Mouse (Mus musculus): Measurements from ENCODE around the gene Hist2h2aa1.
"Not testable (repeated sequence)": the region's sequence is repeated elsewhere in the genome, so short reads cannot be mapped to it uniquely, and the experiment has no call there.

The Hist2h2aa1 gene

GRCm38 (mm10) chr3:96228828-96229227, 16.5 kb upstream of the Hist2h2aa1 start:
- DNase-seq (ENCODE audit: extremely low read depth, low read depth, low spot score), result no peak

- DNase-seq (ENCODE audit: extremely low read depth, low read depth, low spot score), result no peak
These were observed 14.9 kb upstream of the Hist2h2aa1 start for GRCm38 (mm10) chr3:96230404-96230803.

GRCm38 (mm10) chr3:96230910-96231757, 14.2 kb upstream of the Hist2h2aa1 start:
- no peak for DNase-seq (ENCODE audit: extremely low read depth, low read depth, low spot score)

GRCm38 (mm10) chr3:96231758-96232120, 13.6 kb upstream of the Hist2h2aa1 start:
- no peak for DNase-seq (ENCODE audit: extremely low read depth, low read depth, low spot score)

GRCm38 (mm10) chr3:96234914-96235313, 10.4 kb upstream of the Hist2h2aa1 start:
- no peak for DNase-seq (ENCODE audit: extremely low read depth, low read depth, low spot score)

GRCm38 (mm10) chr3:96235836-96236235, 9.5 kb upstream of the Hist2h2aa1 start:
- no peak for DNase-seq (ENCODE audit: extremely low read depth, low read depth, low spot score)

- DNase-seq (ENCODE audit: extremely low read depth, low read depth, low spot score), result no peak
These were observed 8.4 kb upstream of the Hist2h2aa1 start for GRCm38 (mm10) chr3:96236834-96237334.

GRCm38 (mm10) chr3:96237335-96237903, 7.9 kb upstream of the Hist2h2aa1 start:
- no peak for DNase-seq (ENCODE audit: extremely low read depth, low read depth, low spot score)

GRCm38 (mm10) chr3:96237904-96238511, 7.3 kb upstream of the Hist2h2aa1 start:
- DNase-seq (ENCODE audit: extremely low read depth, low read depth, low spot score), result no peak

- DNase-seq (ENCODE audit: extremely low read depth, low read depth, low spot score), result not testable (repeated sequence)
These were observed 6.1 kb upstream of the Hist2h2aa1 start, which contains the start of gene Hist2h3c2 for GRCm38 (mm10) chr3:96238954-96239793. Gene Hist2h3c2, minus strand, starts transcription at chr3:96239127.

GRCm38 (mm10) chr3:96239949-96240798, 5.1 kb upstream of the Hist2h2aa1 start, which contains the start of gene Hist2h2aa2:
Gene Hist2h2aa2, minus strand, starts transcription at chr3:96240276.
- not testable (repeated sequence) for DNase-seq (ENCODE audit: extremely low read depth, low read depth, low spot score)

GRCm38 (mm10) chr3:96240799-96241197, 4.5 kb upstream of the Hist2h2aa1 start:
- DNase-seq (ENCODE audit: extremely low read depth, low read depth, low spot score), result no peak

GRCm38 (mm10) chr3:96243921-96244572, 1.2 kb upstream of the Hist2h2aa1 start:
- DNase-seq (ENCODE audit: extremely low read depth, low read depth, low spot score), result no peak

- not testable (repeated sequence) for DNase-seq (ENCODE audit: extremely low read depth, low read depth, low spot score)
These were observed 721 bp downstream of the Hist2h2aa1 start for GRCm38 (mm10) chr3:96246018-96246417.

GRCm38 (mm10) chr3:96246427-96246856, 1.1 kb downstream of the Hist2h2aa1 start, which contains the start of gene Hist2h3c1:
Gene Hist2h3c1, plus strand, starts transcription at chr3:96246685.
- not testable (repeated sequence) for DNase-seq (ENCODE audit: extremely low read depth, low read depth, low spot score)

GRCm38 (mm10) chr3:96247356-96248140, 2.3 kb downstream of the Hist2h2aa1 start:
- DNase-seq (ENCODE audit: extremely low read depth, low read depth, low spot score), result no peak

- no peak for DNase-seq (ENCODE audit: extremely low read depth, low read depth, low spot score)
These were observed 3.1 kb downstream of the Hist2h2aa1 start for GRCm38 (mm10) chr3:96248141-96249033.

- DNase-seq (ENCODE audit: extremely low read depth, low read depth, low spot score), result no peak
These were observed 3.7 kb downstream of the Hist2h2aa1 start for GRCm38 (mm10) chr3:96249034-96249345.
